Mouse (Mus musculus): Measurements from ENCODE around the gene Dapl1. TPM values are rescaled to one million over a fixed set of nuclear protein-coding genes. Genes with fewer than 3 reads are reported as not detected.

The Dapl1 gene
- polyA plus RNA-seq, 1 experiment = 2.7 TPM

GRCm38 (mm10) chr2:59470326-59471031 is 14.0 kb upstream of the Dapl1 start:
- TF ChIP-seq POLR2A (IDR thresholded peaks at IDR 0.05; ENCODE audit: borderline replicate concordance, extremely low read depth, low read depth, low read length) (no peak), CTCF (IDR thresholded peaks at IDR 0.05; ENCODE audit: insufficient read depth, low read length) (no peak)
- 31% methylated on average over 11 of the region's 11 CpGs for WGBS
- peaks cover 6% of the 10 kb centered on the region; the same call in 1 of the 2 replicates for H3K4me1 ChIP-seq (ENCODE audit: control insufficient read depth, insufficient read depth, low read length)
- no peak overlapping the region for H3K4me3 ChIP-seq (replicated peaks; ENCODE audit: extremely low read depth, low read depth, low read length)
- DNase-seq = peak; percentile 9

- H3K4me3 ChIP-seq (replicated peaks; ENCODE audit: extremely low read depth, low read depth, low read length) = no peak overlapping the region
- peak; percentile 8 for DNase-seq
- peaks cover 6% of the 10 kb centered on the region; the same call in 1 of the 2 replicates for H3K4me1 ChIP-seq (ENCODE audit: control insufficient read depth, insufficient read depth, low read length)
- WGBS = 22% methylated on average over 15 of the region's 15 CpGs
- TF ChIP-seq POLR2A (IDR thresholded peaks at IDR 0.05; ENCODE audit: borderline replicate concordance, extremely low read depth, low read depth, low read length) (no peak), CTCF (IDR thresholded peaks at IDR 0.05; ENCODE audit: insufficient read depth, low read length) (no peak)
Measured at GRCm38 (mm10) chr2:59471051-59471948, 13.2 kb upstream of the Dapl1 start.

GRCm38 (mm10) chr2:59474336-59474735 is 10.1 kb upstream of the Dapl1 start:
- no peak for DNase-seq
- H3K4me3 ChIP-seq (replicated peaks; ENCODE audit: extremely low read depth, low read depth, low read length) = no peak overlapping the region
- 67% methylated on average over 4 of the region's 4 CpGs for WGBS

GRCm38 (mm10) chr2:59485080-59485479 is 627 bp downstream of the Dapl1 start:
- 72% methylated on average over 2 of the region's 2 CpGs for WGBS
- no peak for DNase-seq
- no peak overlapping the region for H3K4me3 ChIP-seq (replicated peaks; ENCODE audit: extremely low read depth, low read depth, low read length)
- H3K4me1 ChIP-seq (ENCODE audit: control insufficient read depth, insufficient read depth, low read length) = no peaks in the 10 kb centered on the region
- TF ChIP-seq POLR2A (IDR thresholded peaks at IDR 0.05; ENCODE audit: borderline replicate concordance, extremely low read depth, low read depth, low read length) (no peak), CTCF (IDR thresholded peaks at IDR 0.05; ENCODE audit: insufficient read depth, low read length) (no peak)

More at GRCm38 (mm10) chr2:59474336-59474735, 10.1 kb upstream of the Dapl1 start:
- no peak for TF ChIP-seq POLR2A (IDR thresholded peaks at IDR 0.05; ENCODE audit: borderline replicate concordance, extremely low read depth, low read depth, low read length)
- no peak for TF ChIP-seq CTCF (IDR thresholded peaks at IDR 0.05; ENCODE audit: insufficient read depth, low read length)
- peaks cover 6% of the 10 kb centered on the region; the same call in 1 of the 2 replicates for H3K4me1 ChIP-seq (ENCODE audit: control insufficient read depth, insufficient read depth, low read length)

- 54% methylated on average over 4 of the region's 4 CpGs for WGBS
- H3K4me3 ChIP-seq (replicated peaks; ENCODE audit: extremely low read depth, low read depth, low read length) = no peak overlapping the region
- no peaks in the 10 kb centered on the region for H3K4me1 ChIP-seq (ENCODE audit: control insufficient read depth, insufficient read depth, low read length)
- DNase-seq = no peak
- TF ChIP-seq POLR2A (IDR thresholded peaks at IDR 0.05; ENCODE audit: borderline replicate concordance, extremely low read depth, low read depth, low read length) (no peak), CTCF (IDR thresholded peaks at IDR 0.05; ENCODE audit: insufficient read depth, low read length) (no peak)
Measured at GRCm38 (mm10) chr2:59485657-59486056, 1.2 kb downstream of the Dapl1 start.

- Histone ChIP-seq H3K4me3 (replicated peaks; ENCODE audit: extremely low read depth, low read depth, low read length) (no peak overlapping the region), H3K4me1 (ENCODE audit: control insufficient read depth, insufficient read depth, low read length) (no peaks in the 10 kb centered on the region)
- TF ChIP-seq POLR2A (IDR thresholded peaks at IDR 0.05; ENCODE audit: borderline replicate concordance, extremely low read depth, low read depth, low read length) (no peak), CTCF (IDR thresholded peaks at IDR 0.05; ENCODE audit: insufficient read depth, low read length) (no peak)
- DNase-seq = no peak
- 62% methylated on average over 6 of the region's 6 CpGs for WGBS
Measured at GRCm38 (mm10) chr2:59486196-59486845, 1.9 kb downstream of the Dapl1 start.

- TF ChIP-seq CTCF (IDR thresholded peaks at IDR 0.05; ENCODE audit: insufficient read depth, low read length) (no peak), POLR2A (IDR thresholded peaks at IDR 0.05; ENCODE audit: borderline replicate concordance, extremely low read depth, low read depth, low read length) (no peak)
- Histone ChIP-seq H3K4me3 (replicated peaks; ENCODE audit: extremely low read depth, low read depth, low read length) (no peak overlapping the region), H3K4me1 (ENCODE audit: control insufficient read depth, insufficient read depth, low read length) (no peaks in the 10 kb centered on the region)
- no peak for DNase-seq
- WGBS = 57% methylated on average over 2 of the region's 2 CpGs
Measured at GRCm38 (mm10) chr2:59488235-59488634, 3.8 kb downstream of the Dapl1 start.

GRCm38 (mm10) chr2:59490353-59490752 is 5.9 kb downstream of the Dapl1 start:
- no peak overlapping the region for H3K4me3 ChIP-seq (replicated peaks; ENCODE audit: extremely low read depth, low read depth, low read length)
- TF ChIP-seq POLR2A (IDR thresholded peaks at IDR 0.05; ENCODE audit: borderline replicate concordance, extremely low read depth, low read depth, low read length) (no peak), CTCF (IDR thresholded peaks at IDR 0.05; ENCODE audit: insufficient read depth, low read length) (peak; percentile 58)
- 66% methylated on average over 7 of the region's 7 CpGs for WGBS
- no peak for DNase-seq
- H3K4me1 ChIP-seq (ENCODE audit: control insufficient read depth, insufficient read depth, low read length) = no peaks in the 10 kb centered on the region

- TF ChIP-seq POLR2A (IDR thresholded peaks at IDR 0.05; ENCODE audit: borderline replicate concordance, extremely low read depth, low read depth, low read length) = no peak
- TF ChIP-seq CTCF (IDR thresholded peaks at IDR 0.05; ENCODE audit: insufficient read depth, low read length) = no peak
- WGBS = 40% methylated on average over 13 of the region's 13 CpGs
- DNase-seq = no peak
- no peak overlapping the region for H3K4me3 ChIP-seq (replicated peaks; ENCODE audit: extremely low read depth, low read depth, low read length)
- H3K4me1 ChIP-seq (ENCODE audit: control insufficient read depth, insufficient read depth, low read length) = no peaks in the 10 kb centered on the region
Measured at GRCm38 (mm10) chr2:59493445-59494085, 9.1 kb downstream of the Dapl1 start.

All from lung, adult 2 months (tissue).